Mouse (Mus musculus) bone marrow macrophage, adult 2 months (primary cell): ENCODE results near the gene Alkbh5. TPM values are rescaled to one million over a fixed set of nuclear protein-coding genes. Genes with fewer than 3 reads are reported as not detected.
A peak's percentile ranks its signal among the peaks of the same experiment; 100 is the strongest.

Experiments
- H3K27ac ChIP-seq: 2 replicates; pipeline ENCODE4 v1.5.1; 2012; ENCODE audit warnings: low read depth, low read length; ENCODE audit not compliant: insufficient read depth
- H3K4me1 ChIP-seq: 2 replicates; pipeline ENCODE4 v1.6.1; 2012; ENCODE audit warnings: low read length; ENCODE audit not compliant: control insufficient read depth, insufficient read depth
- H3K4me3 ChIP-seq: 2 replicates; pipeline ENCODE4 v1.5.1; 2012; ENCODE audit warnings: mild to moderate bottlenecking, low read length, moderate library complexity; ENCODE audit not compliant: insufficient read depth
- CTCF ChIP-seq: IDR thresholded peaks from 2 replicates; pipeline ENCODE4 v1.5.1; 2012; ENCODE audit warnings: low read depth, mild to moderate bottlenecking, low read length, moderate library complexity
- POLR2A ChIP-seq: IDR thresholded peaks from 2 replicates; pipeline ENCODE4 v1.6.1; 2012; ENCODE audit warnings: mild to moderate bottlenecking, low read depth, low read length, borderline replicate concordance
- polyA plus RNA-seq: library from polyadenylated mRNA; stranded (reverse); fragments of >200 nt; gene quantifications from 2 replicates; pipeline ENCODE4 v1.2.4, GENCODE M21; 2012; ENCODE audit not compliant: missing spikeins, insufficient read depth, insufficient read length

The Alkbh5 gene
- polyA plus RNA-seq, 1 experiment = 40.4 TPM

- TF ChIP-seq CTCF = no peak
- no peak for TF ChIP-seq POLR2A
- no peak overlapping the region for H3K27ac ChIP-seq
- H3K4me1 ChIP-seq = no peaks in the 10 kb centered on the region
- no peak overlapping the region for H3K4me3 ChIP-seq
Observed at GRCm38 (mm10) chr11:60522027-60522426, 14.2 kb upstream of the Alkbh5 start.

- TF ChIP-seq CTCF (no peak), POLR2A (no peak)
- Histone ChIP-seq H3K27ac (no peak overlapping the region), H3K4me1 (no peaks in the 10 kb centered on the region), H3K4me3 (no peak overlapping the region)
Observed at GRCm38 (mm10) chr11:60522661-60523365, 13.4 kb upstream of the Alkbh5 start.

GRCm38 (mm10) chr11:60526461-60526860 is 9.7 kb upstream of the Alkbh5 start:
- TF ChIP-seq POLR2A = no peak
- TF ChIP-seq CTCF = no peak
- Histone ChIP-seq H3K27ac (no peak overlapping the region), H3K4me3 (no peak overlapping the region), H3K4me1 (no peaks in the 10 kb centered on the region)

- no peak for TF ChIP-seq POLR2A
- no peak for TF ChIP-seq CTCF
- no peak overlapping the region for H3K27ac ChIP-seq
- H3K4me1 ChIP-seq = peaks cover 5% of the 10 kb centered on the region
- no peak overlapping the region for H3K4me3 ChIP-seq
Observed at GRCm38 (mm10) chr11:60535676-60536075, 505 bp upstream of the Alkbh5 start.

GRCm38 (mm10) chr11:60536859-60537467 is 782 bp downstream of the Alkbh5 start:
- H3K27ac ChIP-seq = peak overlapping the region; percentile 94
- H3K4me1 ChIP-seq = peaks cover 11% of the 10 kb centered on the region
- TF ChIP-seq CTCF = no peak
- no peak for TF ChIP-seq POLR2A
- H3K4me3 ChIP-seq = peak overlapping the region; percentile 81

- Histone ChIP-seq H3K4me1 (peaks cover 17% of the 10 kb centered on the region), H3K27ac (peak overlapping the region; percentile 94), H3K4me3 (peak overlapping the region; percentile 81)
- TF ChIP-seq POLR2A (no peak), CTCF (no peak)
Observed at GRCm38 (mm10) chr11:60537468-60538347, 1.5 kb downstream of the Alkbh5 start.

GRCm38 (mm10) chr11:60538371-60539281 is 2.4 kb downstream of the Alkbh5 start:
- Histone ChIP-seq H3K4me1 (peaks cover 21% of the 10 kb centered on the region), H3K27ac (peak overlapping the region; percentile 70), H3K4me3 (peak overlapping the region; percentile 81)
- TF ChIP-seq CTCF (no peak), POLR2A (no peak)

- TF ChIP-seq CTCF (no peak), POLR2A (no peak)
- H3K4me1 ChIP-seq = peaks cover 22% of the 10 kb centered on the region
- H3K4me3 ChIP-seq = peak overlapping the region; percentile 81
- peak overlapping the region; percentile 56 for H3K27ac ChIP-seq
Observed at GRCm38 (mm10) chr11:60539540-60539939, 3.4 kb downstream of the Alkbh5 start.

- H3K27ac ChIP-seq = peak overlapping the region; percentile 56
- no peak for TF ChIP-seq CTCF
- TF ChIP-seq POLR2A = no peak
- H3K4me1 ChIP-seq = peaks cover 22% of the 10 kb centered on the region
- peak overlapping the region; percentile 50 for H3K4me3 ChIP-seq
Observed at GRCm38 (mm10) chr11:60540002-60540610, 3.9 kb downstream of the Alkbh5 start.
